8 mouse cellular contexts compared by ENCODE assay signal in the genomic region with DNA sequence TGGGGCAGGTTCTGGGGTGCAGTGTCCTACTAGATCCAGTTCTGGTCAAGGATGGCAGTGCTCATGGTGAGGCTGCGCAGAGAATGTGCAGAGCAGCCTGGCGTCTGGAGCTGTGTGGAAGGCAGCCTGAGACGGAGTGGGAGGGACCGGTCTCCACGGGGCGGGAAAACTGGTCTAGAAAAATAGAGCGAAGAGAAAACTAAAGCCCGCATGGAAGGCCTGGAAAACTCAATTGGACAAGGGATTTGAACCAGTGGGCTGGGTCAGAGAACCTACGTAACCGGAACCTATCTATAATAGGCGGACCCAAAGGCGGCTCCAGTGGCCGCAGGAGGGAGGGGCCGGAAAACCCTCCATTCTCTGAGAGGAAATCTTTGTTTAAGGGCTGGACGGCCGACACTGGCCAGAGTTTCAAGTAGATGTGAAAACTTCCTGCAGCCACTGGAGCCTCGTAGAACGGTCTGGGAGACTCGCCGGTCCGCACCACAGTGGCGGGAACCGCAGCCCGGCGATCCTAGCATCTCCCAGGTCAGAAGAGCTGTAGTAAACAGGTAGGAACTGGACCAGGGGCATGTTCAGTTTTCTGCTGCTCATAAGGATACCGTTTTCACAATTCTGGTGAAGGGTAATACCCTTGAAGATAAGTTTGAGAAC. TPM values are rescaled to one million over a fixed set of nuclear protein-coding genes. Genes with fewer than 3 reads are reported as not detected.
DNase-seq lines count a peak whose midpoint lies in the region; ATAC-seq and TF ChIP-seq lines count a peak whose summit lies in the region.

A gene (plus strand): TSS at position 399 of the 654 bp plus-strand sequence.

- peak; percentile 98 for ATAC-seq in embryonic facial prominence, embryonic 13.5 days (ENCODE audit: insufficient number of reproducible peaks, insufficient read depth, low FRiP score, low TSS enrichment, low read depth)
- ATAC-seq in limb, embryonic 12.5 days (ENCODE audit: insufficient number of reproducible peaks, insufficient read depth, low FRiP score, low TSS enrichment, low read depth), result peak; percentile 99
- ATAC-seq in midbrain, embryonic 15.5 days (replicated peaks), result peak; percentile 99

- H3K9ac ChIP-seq in embryonic facial prominence, embryonic 13.5 days, result peak within 1 kb of the TSS; percentile 84
- peak within 1 kb of the TSS; percentile 69 for H3K9ac ChIP-seq in limb, embryonic 12.5 days (replicated peaks)
- peak within 1 kb of the TSS; percentile 53 for H3K9ac ChIP-seq in midbrain, embryonic 15.5 days

- no peaks in the 10 kb centered on the region for H3K9me3 ChIP-seq in embryonic facial prominence, embryonic 13.5 days
- no peaks in the 10 kb centered on the region for H3K9me3 ChIP-seq in limb, embryonic 12.5 days
- H3K9me3 ChIP-seq in midbrain, embryonic 15.5 days, result no peaks in the 10 kb centered on the region

- no peak for TF ChIP-seq POLR2A in kidney, adult 2 months (IDR thresholded peaks at IDR 0.05; ENCODE audit: low read depth, low read length)
- TF ChIP-seq POLR2A in spleen, adult 2 months (IDR thresholded peaks at IDR 0.05; ENCODE audit: low read depth, low read length), result no peak; the same call in 1 of the 2 replicates

- peaks cover 9% of the 10 kb centered on the region for H3K4me1 ChIP-seq in embryonic facial prominence, embryonic 13.5 days
- no peaks in the 10 kb centered on the region for H3K4me1 ChIP-seq in kidney, adult 2 months (ENCODE audit: control insufficient read depth, insufficient read depth, low read length)
- peaks cover 7% of the 10 kb centered on the region for H3K4me1 ChIP-seq in limb, embryonic 12.5 days (replicated peaks)
- H3K4me1 ChIP-seq in midbrain, embryonic 15.5 days, result peaks cover 15% of the 10 kb centered on the region
- peaks cover 3% of the 10 kb centered on the region; the same call in 1 of the 2 replicates for H3K4me1 ChIP-seq in spleen, adult 2 months (ENCODE audit: control insufficient read depth, insufficient read depth, insufficient read length)

- no peaks in the 10 kb centered on the region for H3K27me3 ChIP-seq in embryonic facial prominence, embryonic 13.5 days
- H3K27me3 ChIP-seq in kidney, adult 2 months (replicated peaks; ENCODE audit: control insufficient read depth, insufficient read depth, low read length), result no peaks in the 10 kb centered on the region
- H3K27me3 ChIP-seq in limb, embryonic 12.5 days, result no peaks in the 10 kb centered on the region
- no peaks in the 10 kb centered on the region for H3K27me3 ChIP-seq in midbrain, embryonic 15.5 days (replicated peaks)
- H3K27me3 ChIP-seq in spleen, adult 2 months (ENCODE audit: control insufficient read depth, insufficient read depth, low read length), result no peaks in the 10 kb centered on the region

- H3K4me2 ChIP-seq in embryonic facial prominence, embryonic 13.5 days, result peak within 1 kb of the TSS; percentile 59
- H3K4me2 ChIP-seq in limb, embryonic 12.5 days, result peak within 1 kb of the TSS; percentile 64
- peak within 1 kb of the TSS; percentile 57 for H3K4me2 ChIP-seq in midbrain, embryonic 15.5 days

- peak within 1 kb of the TSS; percentile 93 for H3K27ac ChIP-seq in embryonic facial prominence, embryonic 13.5 days
- H3K27ac ChIP-seq in kidney, adult 2 months (ENCODE audit: insufficient read depth, low read depth, low read length), result peak within 1 kb of the TSS; percentile 65
- peak within 1 kb of the TSS; percentile 97 for H3K27ac ChIP-seq in limb, embryonic 12.5 days
- peak within 1 kb of the TSS; percentile 83 for H3K27ac ChIP-seq in midbrain, embryonic 15.5 days
- H3K27ac ChIP-seq in spleen, adult 2 months (ENCODE audit: insufficient read depth, low read length), result peak within 1 kb of the TSS; percentile 19; the same call in 1 of the 2 replicates

- peaks cover 15% of the 10 kb centered on the region for H3K36me3 ChIP-seq in embryonic facial prominence, embryonic 13.5 days
- peaks cover 1% of the 10 kb centered on the region; the same call in 1 of the 2 replicates for H3K36me3 ChIP-seq in kidney, adult 2 months (ENCODE audit: control insufficient read depth, insufficient read depth, low read length)
- peaks cover 19% of the 10 kb centered on the region for H3K36me3 ChIP-seq in limb, embryonic 12.5 days
- H3K36me3 ChIP-seq in midbrain, embryonic 15.5 days (replicated peaks), result no peaks in the 10 kb centered on the region
- no peaks in the 10 kb centered on the region for H3K36me3 ChIP-seq in spleen, adult 2 months (ENCODE audit: control insufficient read depth, insufficient read depth, low read length)

- 4% methylated on average over 26 of the region's 26 CpGs for WGBS in embryonic facial prominence, embryonic 13.5 days
- 3% methylated on average over 26 of the region's 26 CpGs for WGBS in kidney, adult 2 months
- 6% methylated on average over 26 of the region's 26 CpGs for WGBS in limb, embryonic 12.5 days
- 2% methylated on average over 26 of the region's 26 CpGs for WGBS in midbrain, embryonic 15.5 days
- whole genome bisulfite sequencing in spleen, adult 2 months, result 9% methylated on average over 26 of the region's 26 CpGs

- peak; percentile 88 for DNase-seq in 3134 (ENCODE audit: extremely low read depth, insufficient read length, low spot score)
- peak; percentile 85 to 89 for DNase-seq in adrenal gland, postnatal 36 days
- peak; percentile 90 to 94 for DNase-seq in heart, adult 18-20 months
- peak; percentile 96 for DNase-seq in kidney, adult 2 months
- DNase-seq in spleen, adult 2 months (ENCODE audit: low read depth in 1 of 2, low spot score in 2 of 2), result peak; percentile 11 to 72

- peak within 1 kb of the TSS; percentile 74 for H3K4me3 ChIP-seq in embryonic facial prominence, embryonic 13.5 days
- peak within 1 kb of the TSS; percentile 79 for H3K4me3 ChIP-seq in kidney, adult 2 months (ENCODE audit: insufficient read depth, low read depth, low read length)
- H3K4me3 ChIP-seq in limb, embryonic 12.5 days (replicated peaks), result peak within 1 kb of the TSS; percentile 68
- peak within 1 kb of the TSS; percentile 74 for H3K4me3 ChIP-seq in midbrain, embryonic 15.5 days
- peak within 1 kb of the TSS; percentile 68 for H3K4me3 ChIP-seq in spleen, adult 2 months (ENCODE audit: extremely low read depth, insufficient read depth, insufficient read length)

- no peak for TF ChIP-seq CTCF in kidney, adult 2 months (conservative IDR thresholded peaks at IDR 0.05; ENCODE audit: insufficient read depth, insufficient read length, low read depth, low read length)
- TF ChIP-seq CTCF in spleen, adult 2 months (IDR thresholded peaks at IDR 0.05; ENCODE audit: extremely low read depth, insufficient read depth, insufficient read length, insufficient replicate concordance), result no peak

RNA-seq across cellular contexts. Expression of the gene that starts here (rescaled TPM):
- total RNA-seq in adrenal gland, postnatal 36 days (2021), result 1 to 10 TPM; 6.1 to 6.3 TPM
- polyA plus RNA-seq in embryonic facial prominence, embryonic 13.5 days (2015; fragmentation: Nextera tagmentation; extraction: Ambion mirVana), result 14.4 and 17.8 TPM in 2 replicates
- total RNA-seq in heart, adult 18-20 months (2021), result 1 to 10 TPM; 1.3 to 1.5 TPM
- 0.69 and 1.0 TPM in 2 replicates for polyA plus RNA-seq in kidney, adult 2 months (2012; rRNA removed)
- 18.9 and 20.5 TPM in 2 replicates for polyA plus RNA-seq in limb, embryonic 12.5 days (2016; fragmentation: Nextera tagmentation; extraction: Ambion mirVana)
- polyA plus RNA-seq in midbrain, embryonic 15.5 days (2015; fragmentation: Nextera tagmentation; extraction: Ambion mirVana), result 11.5 and 12.1 TPM in 2 replicates
- 0.42 and 0.47 TPM in 2 replicates for polyA plus RNA-seq in spleen, adult 2 months (2012; rRNA removed)

Comparison
In these comparisons a context has a peak if more than half of its experiments do, and no peak if none do; other contexts are left out.
1. Peak in every context shown above with its lines: DNase-seq, ATAC-seq, H3K4me3 ChIP-seq and H3K27ac ChIP-seq.
2. Peak in DNase-seq, H3K4me3 ChIP-seq and H3K27ac ChIP-seq in spleen, adult 2 months; RNA of the gene not detected or under 1 TPM.
3. DNase-seq: peak in every context shown above with its lines; median percentile 96 in kidney, adult 2 months; 92 in heart, adult 18-20 months; 88 in 3134; 87 in adrenal gland, postnatal 36 days; 42 in spleen, adult 2 months.
4. H3K27ac ChIP-seq: peak in every context shown above with its lines; median percentile 97 in limb, embryonic 12.5 days; 93 in embryonic facial prominence, embryonic 13.5 days; 83 in midbrain, embryonic 15.5 days; 65 in kidney, adult 2 months; 19 in spleen, adult 2 months.